ENCODE assay signal across 14 mouse cellular contexts in genomic region chr10:85517223-85518110, GRCm38 (mm10).
A peak's percentile ranks its signal among the peaks of the same experiment; 100 is the strongest.
DNase-seq lines count a peak whose midpoint lies in the region; ATAC-seq lines count a peak whose summit lies in the region.
"Had no signal": no experiment of that assay in that cellular context is flagged by ENCODE, and none has a peak within 500 bp of the region (broad histone marks: within the 10 kb centered on the region; RNA-seq: fewer than 3 reads in every experiment).

No protein-coding gene starts in this region.

- DNase-seq in hindbrain, embryonic 10.5 days (ENCODE audit: low spot score) = peak; percentile 35
- peak; percentile 3 for DNase-seq in A20 (ENCODE audit: low read depth, low spot score)
- peak; percentile 64 for DNase-seq in embryonic facial prominence, embryonic 10.5 days (ENCODE audit: low spot score)
- peak; percentile 84 for DNase-seq in limb, embryonic 11.5 days (ENCODE audit: low spot score)
- DNase-seq in gastrocnemius, postnatal 4 days (ENCODE audit: low spot score in 2 of 2) = no peak
- no peak for DNase-seq in kidney, adult 11 months
- no peak for DNase-seq in urinary bladder, adult 18-20 months (ENCODE audit: low spot score in 2 of 2)
- DNase-seq: adrenal gland, postnatal 10 days; cerebellum, adult 18-20 months; kidney, adult 8-10 months had no signal

- H3K4me1 ChIP-seq in hindbrain, embryonic 10.5 days (replicated peaks) = no peaks in the 10 kb centered on the region
- H3K4me1 ChIP-seq in hindbrain, embryonic 12.5 days = peaks cover 5% of the 10 kb centered on the region; the same call in 1 of the 2 replicates
- H3K4me1 ChIP-seq in embryonic facial prominence, embryonic 10.5 days = peaks cover 20% of the 10 kb centered on the region
- H3K4me1 ChIP-seq in limb, embryonic 11.5 days (ENCODE audit: control insufficient read depth, insufficient read depth, low read length) = peaks cover 24% of the 10 kb centered on the region
- H3K4me1 ChIP-seq: heart, embryonic 12.5 days; liver, embryonic 15.5 days; megakaryocyte, embryonic 14.5 days had no signal

- no peak overlapping the region for H3K4me3 ChIP-seq in hindbrain, embryonic 10.5 days
- no peak overlapping the region for H3K4me3 ChIP-seq in hindbrain, embryonic 12.5 days
- H3K4me3 ChIP-seq in embryonic facial prominence, embryonic 10.5 days = no peak overlapping the region
- no peak overlapping the region for H3K4me3 ChIP-seq in limb, embryonic 11.5 days (ENCODE audit: low read depth, low read length)
- H3K4me3 ChIP-seq: heart, embryonic 12.5 days; liver, embryonic 15.5 days; megakaryocyte, embryonic 14.5 days had no signal

- H3K27ac ChIP-seq in hindbrain, embryonic 10.5 days = no peak overlapping the region
- no peak overlapping the region for H3K27ac ChIP-seq in hindbrain, embryonic 12.5 days
- H3K27ac ChIP-seq in embryonic facial prominence, embryonic 10.5 days (replicated peaks) = peak overlapping the region; percentile 63
- H3K27ac ChIP-seq in limb, embryonic 11.5 days (replicated peaks; ENCODE audit: low read depth, low read length) = peak overlapping the region; percentile 78
- H3K27ac ChIP-seq: liver, embryonic 15.5 days had no signal

- no peaks in the 10 kb centered on the region for H3K9me3 ChIP-seq in hindbrain, embryonic 10.5 days
- no peaks in the 10 kb centered on the region for H3K9me3 ChIP-seq in hindbrain, embryonic 12.5 days (replicated peaks)
- no peaks in the 10 kb centered on the region for H3K9me3 ChIP-seq in embryonic facial prominence, embryonic 10.5 days
- no peaks in the 10 kb centered on the region for H3K9me3 ChIP-seq in limb, embryonic 11.5 days (ENCODE audit: control insufficient read depth, low read length)
- H3K9me3 ChIP-seq: heart, embryonic 12.5 days; liver, embryonic 15.5 days had no signal

- no peaks in the 10 kb centered on the region for H3K27me3 ChIP-seq in hindbrain, embryonic 10.5 days (ENCODE audit: insufficient read depth, poor library complexity, severe bottlenecking)
- no peaks in the 10 kb centered on the region for H3K27me3 ChIP-seq in hindbrain, embryonic 12.5 days
- H3K27me3 ChIP-seq in embryonic facial prominence, embryonic 10.5 days (replicated peaks; ENCODE audit: low read depth, poor library complexity, severe bottlenecking) = 0 out of 2 replicates have a peak, but pooled peaks cover 10% of the 10 kb centered on the region
- no peaks in the 10 kb centered on the region for H3K27me3 ChIP-seq in limb, embryonic 11.5 days (ENCODE audit: control insufficient read depth, insufficient read depth, low read length)
- H3K27me3 ChIP-seq: heart, embryonic 12.5 days; liver, embryonic 15.5 days; megakaryocyte, embryonic 14.5 days had no signal

- no peaks in the 10 kb centered on the region for H3K36me3 ChIP-seq in hindbrain, embryonic 10.5 days
- H3K36me3 ChIP-seq in hindbrain, embryonic 12.5 days = no peaks in the 10 kb centered on the region
- H3K36me3 ChIP-seq in embryonic facial prominence, embryonic 10.5 days (replicated peaks) = no peaks in the 10 kb centered on the region
- H3K36me3 ChIP-seq in limb, embryonic 11.5 days (ENCODE audit: control insufficient read depth, insufficient read depth, low read length) = no peaks in the 10 kb centered on the region
- H3K36me3 ChIP-seq: heart, embryonic 12.5 days; liver, embryonic 15.5 days had no signal

- H3K4me2 ChIP-seq in hindbrain, embryonic 12.5 days (replicated peaks) = no peak overlapping the region
- no peak overlapping the region for H3K4me2 ChIP-seq in limb, embryonic 11.5 days (ENCODE audit: low read depth, severe bottlenecking)
- H3K4me2 ChIP-seq: heart, embryonic 12.5 days; liver, embryonic 15.5 days had no signal

- H3K9ac ChIP-seq in hindbrain, embryonic 12.5 days = no peak overlapping the region
- no peak overlapping the region for H3K9ac ChIP-seq in limb, embryonic 11.5 days (ENCODE audit: low read length)
- H3K9ac ChIP-seq: heart, embryonic 12.5 days; liver, embryonic 15.5 days had no signal

- WGBS in hindbrain, embryonic 10.5 days = 74% methylated on average over 13 of the region's 13 CpGs
- 67% methylated on average over 13 of the region's 13 CpGs for WGBS in hindbrain, embryonic 12.5 days
- 55% methylated on average over 13 of the region's 13 CpGs for WGBS in embryonic facial prominence, embryonic 10.5 days
- WGBS in limb, embryonic 11.5 days = 22% methylated on average over 13 of the region's 13 CpGs

- ATAC-seq in hindbrain, embryonic 12.5 days (ENCODE audit: low FRiP score) = no peak
- peak; percentile 75 for ATAC-seq in limb, embryonic 11.5 days (ENCODE audit: insufficient number of reproducible peaks, low FRiP score, low TSS enrichment, low read depth)

Comparison
In these comparisons a context has a peak if more than half of its experiments do, and no peak if none do; other contexts are left out.
1. DNase-seq: peak in hindbrain, embryonic 10.5 days (single experiment), A20 (single experiment), embryonic facial prominence, embryonic 10.5 days (single experiment) and limb, embryonic 11.5 days (single experiment); none in gastrocnemius, postnatal 4 days (0 of 2), kidney, adult 11 months (single experiment) and urinary bladder, adult 18-20 months (0 of 2).
2. H3K27ac ChIP-seq: peak in embryonic facial prominence, embryonic 10.5 days (single experiment) and limb, embryonic 11.5 days (single experiment); none in hindbrain, embryonic 10.5 days (single experiment) and hindbrain, embryonic 12.5 days (single experiment).